Mouse (Mus musculus): ENCODE measurements at regions not wholly inside any gene's neighbourhood (a gene's known extent, or its start where the extent isn't known, plus 50 kb on each side); places are given as distances from the start of the nearest gene placed in this dataset.

GRCm38 (mm10) chr7:90061701-90062100 is 68.3 kb upstream of the Picalm start:
- Histone ChIP-seq H3K36me3 (replicated peaks) (no peaks in the 10 kb centered on the region), H3K4me2 (no peak overlapping the region), H3K9me3 (no peaks in the 10 kb centered on the region), H3K4me1 (no peaks in the 10 kb centered on the region), H3K9ac (no peak overlapping the region), H3K4me3 (no peak overlapping the region), H3K27ac (no peak overlapping the region), H3K27me3 (replicated peaks) (no peaks in the 10 kb centered on the region)
- 94% methylated on average over 7 of the region's 7 CpGs for WGBS
- no peak for ATAC-seq (replicated peaks)

GRCm38 (mm10) chr7:90062874-90063273 is 67.1 kb upstream of the Picalm start:
- Histone ChIP-seq H3K9ac (no peak overlapping the region), H3K4me3 (no peak overlapping the region), H3K36me3 (replicated peaks) (no peaks in the 10 kb centered on the region), H3K4me2 (no peak overlapping the region), H3K9me3 (no peaks in the 10 kb centered on the region), H3K27ac (no peak overlapping the region), H3K4me1 (no peaks in the 10 kb centered on the region), H3K27me3 (replicated peaks) (no peaks in the 10 kb centered on the region)
- 81% methylated on average over 9 of the region's 9 CpGs for WGBS
- no peak for ATAC-seq (replicated peaks)

- H3K9me3 ChIP-seq: no peaks in the 10 kb centered on the region
- H3K36me3 ChIP-seq (replicated peaks): no peaks in the 10 kb centered on the region
- ATAC-seq (replicated peaks): no peak
- H3K9ac ChIP-seq: no peak overlapping the region
- no peaks in the 10 kb centered on the region for H3K27me3 ChIP-seq (replicated peaks)
- H3K4me1 ChIP-seq: 0 out of 2 replicates have a peak, but pooled peaks cover 2% of the 10 kb centered on the region
- 100% methylated on average over 1 of the region's 1 CpGs for WGBS
- no peak overlapping the region for H3K4me2 ChIP-seq
- H3K4me3 ChIP-seq: no peak overlapping the region
- no peak overlapping the region for H3K27ac ChIP-seq
Measured at GRCm38 (mm10) chr7:90064198-90064597, 65.8 kb upstream of the Picalm start.

- Histone ChIP-seq H3K4me3 (no peak overlapping the region), H3K9me3 (no peaks in the 10 kb centered on the region), H3K27me3 (replicated peaks) (no peaks in the 10 kb centered on the region), H3K9ac (no peak overlapping the region), H3K4me2 (no peak overlapping the region), H3K36me3 (replicated peaks) (no peaks in the 10 kb centered on the region), H3K4me1 (0 out of 2 replicates have a peak, but pooled peaks cover 2% of the 10 kb centered on the region), H3K27ac (no peak overlapping the region)
- ATAC-seq (replicated peaks): no peak
- 87% methylated on average over 9 of the region's 9 CpGs for WGBS
Measured at GRCm38 (mm10) chr7:90065269-90065955, 64.6 kb upstream of the Picalm start.

GRCm38 (mm10) chr7:90066275-90066674 is 63.7 kb upstream of the Picalm start:
- H3K4me3 ChIP-seq: no peak overlapping the region
- no peak for ATAC-seq (replicated peaks)
- WGBS: 89% methylated on average over 5 of the region's 5 CpGs
- H3K4me1 ChIP-seq: 0 out of 2 replicates have a peak, but pooled peaks cover 2% of the 10 kb centered on the region
- no peak overlapping the region for H3K27ac ChIP-seq
- no peaks in the 10 kb centered on the region for H3K27me3 ChIP-seq (replicated peaks)
- H3K9ac ChIP-seq: no peak overlapping the region
- no peaks in the 10 kb centered on the region for H3K9me3 ChIP-seq
- no peaks in the 10 kb centered on the region for H3K36me3 ChIP-seq (replicated peaks)
- H3K4me2 ChIP-seq: no peak overlapping the region

GRCm38 (mm10) chr7:90067961-90068665 is 61.9 kb upstream of the Picalm start:
- Histone ChIP-seq H3K27ac (no peak overlapping the region), H3K4me1 (0 out of 2 replicates have a peak, but pooled peaks cover 2% of the 10 kb centered on the region), H3K9ac (no peak overlapping the region), H3K36me3 (replicated peaks) (no peaks in the 10 kb centered on the region), H3K4me2 (no peak overlapping the region), H3K27me3 (replicated peaks) (no peaks in the 10 kb centered on the region), H3K4me3 (no peak overlapping the region), H3K9me3 (no peaks in the 10 kb centered on the region)
- no peak for ATAC-seq (replicated peaks)
- WGBS: 91% methylated on average over 3 of the region's 3 CpGs

GRCm38 (mm10) chr7:90070267-90070666 is 59.7 kb upstream of the Picalm start:
- 0 out of 2 replicates have a peak, but pooled peaks cover 2% of the 10 kb centered on the region for H3K4me1 ChIP-seq
- ATAC-seq (replicated peaks): no peak
- no peaks in the 10 kb centered on the region for H3K36me3 ChIP-seq (replicated peaks)
- no peaks in the 10 kb centered on the region for H3K27me3 ChIP-seq (replicated peaks)
- no peak overlapping the region for H3K9ac ChIP-seq
- no peak overlapping the region for H3K4me2 ChIP-seq
- no peaks in the 10 kb centered on the region for H3K9me3 ChIP-seq
- WGBS: 74% methylated on average over 7 of the region's 7 CpGs
- no peak overlapping the region for H3K27ac ChIP-seq
- no peak overlapping the region for H3K4me3 ChIP-seq

- WGBS: 86% methylated on average over 5 of the region's 5 CpGs
- Histone ChIP-seq H3K9ac (no peak overlapping the region), H3K27ac (no peak overlapping the region), H3K9me3 (no peaks in the 10 kb centered on the region), H3K36me3 (replicated peaks) (no peaks in the 10 kb centered on the region), H3K4me3 (no peak overlapping the region), H3K4me1 (no peaks in the 10 kb centered on the region), H3K27me3 (replicated peaks) (no peaks in the 10 kb centered on the region), H3K4me2 (no peak overlapping the region)
- ATAC-seq (replicated peaks): no peak
Measured at GRCm38 (mm10) chr7:90073865-90074264, 56.1 kb upstream of the Picalm start.

GRCm38 (mm10) chr7:90074592-90074991 is 55.4 kb upstream of the Picalm start:
- no peaks in the 10 kb centered on the region for H3K27me3 ChIP-seq (replicated peaks)
- H3K9ac ChIP-seq: no peak overlapping the region
- H3K4me3 ChIP-seq: no peak overlapping the region
- no peaks in the 10 kb centered on the region for H3K9me3 ChIP-seq
- no peaks in the 10 kb centered on the region for H3K4me1 ChIP-seq
- ATAC-seq (replicated peaks): no peak
- 79% methylated on average over 2 of the region's 2 CpGs for WGBS
- no peak overlapping the region for H3K27ac ChIP-seq
- no peaks in the 10 kb centered on the region for H3K36me3 ChIP-seq (replicated peaks)
- H3K4me2 ChIP-seq: no peak overlapping the region

GRCm38 (mm10) chr7:90077565-90077964 is 52.4 kb upstream of the Picalm start:
- WGBS: 92% methylated on average over 2 of the region's 2 CpGs
- no peak for ATAC-seq (replicated peaks)

GRCm38 (mm10) chr7:90080083-90080772 is 49.8 kb upstream of the Picalm start:
- H3K9me3 ChIP-seq: no peaks in the 10 kb centered on the region
- 70% methylated on average over 7 of the region's 7 CpGs for WGBS
- ATAC-seq (replicated peaks): no peak

More at GRCm38 (mm10) chr7:90077565-90077964, 52.4 kb upstream of the Picalm start:
- no peaks in the 10 kb centered on the region for H3K4me1 ChIP-seq
- H3K9me3 ChIP-seq: no peaks in the 10 kb centered on the region
- H3K4me2 ChIP-seq: no peak overlapping the region
- no peak overlapping the region for H3K9ac ChIP-seq
- H3K36me3 ChIP-seq (replicated peaks): no peaks in the 10 kb centered on the region
- no peak overlapping the region for H3K27ac ChIP-seq
- H3K27me3 ChIP-seq (replicated peaks): no peaks in the 10 kb centered on the region
- no peak overlapping the region for H3K4me3 ChIP-seq

More at GRCm38 (mm10) chr7:90080083-90080772, 49.8 kb upstream of the Picalm start:
- Histone ChIP-seq H3K4me2 (no peak overlapping the region), H3K27me3 (replicated peaks) (no peaks in the 10 kb centered on the region), H3K27ac (no peak overlapping the region), H3K9ac (no peak overlapping the region), H3K36me3 (replicated peaks) (no peaks in the 10 kb centered on the region), H3K4me3 (no peak overlapping the region), H3K4me1 (no peaks in the 10 kb centered on the region)

All from midbrain, embryonic 15.5 days (tissue).